Mouse (Mus musculus) limb, embryonic 13.5 days (tissue): ENCODE results near the gene Trpv2. TPM values are rescaled to one million over a fixed set of nuclear protein-coding genes. Genes with fewer than 3 reads are reported as not detected.

Source experiments
- ATAC-seq: fragments of 200-750 bp; cut with Nextera tagmentation; 2 replicates; pipeline ENCODE4 v1.8.0; 2017; ENCODE audit warnings: low read depth, moderate number of reproducible peaks, moderate TSS enrichment; ENCODE audit not compliant: low FRiP score
- H3K27ac ChIP-seq: fragments of 300-500 bp; sonication (generic); 2 replicates; pipeline ENCODE4 v1.5.1; 2015; ENCODE audit warnings: inconsistent platforms, mild to moderate bottlenecking, moderate library complexity
- H3K27me3 ChIP-seq: fragments of 300-500 bp; sonication (generic); 2 replicates; pipeline ENCODE4 v1.6.1; 2015; ENCODE audit warnings: mild to moderate bottlenecking, inconsistent platforms
- H3K36me3 ChIP-seq: fragments of 300-500 bp; sonication (generic); 2 replicates; pipeline ENCODE4 v1.6.1; 2015; ENCODE audit warnings: inconsistent platforms, mild to moderate bottlenecking, moderate library complexity
- H3K4me1 ChIP-seq: fragments of 300-500 bp; sonication (generic); 2 replicates; pipeline ENCODE4 v1.6.1; 2015; ENCODE audit warnings: inconsistent platforms
- H3K4me2 ChIP-seq: fragments of 300-500 bp; sonication (generic); replicated peaks from 2 replicates; pipeline ENCODE4 v1.6.1; 2015; ENCODE audit warnings: inconsistent platforms, mild to moderate bottlenecking, moderate library complexity
- H3K4me3 ChIP-seq: fragments of 300-500 bp; sonication (generic); 2 replicates; pipeline ENCODE4 v1.5.1; 2015; ENCODE audit warnings: moderate library complexity, mild to moderate bottlenecking, inconsistent platforms
- H3K9ac ChIP-seq: fragments of 300-500 bp; sonication (generic); 2 replicates; pipeline ENCODE4 v1.6.1; 2015; ENCODE audit warnings: mild to moderate bottlenecking, inconsistent platforms
- H3K9me3 ChIP-seq: fragments of 300-500 bp; sonication (generic); 2 replicates; pipeline ENCODE4 v1.6.1; 2016; ENCODE audit warnings: inconsistent platforms
- WGBS: fragments of 180-500 bp; shearing (Covaris S2); methylation state at CpG from one replicate; pipeline ENCODE4 v1.1.7; 2015; 5-methylcytosine and 5-hydroxymethylcytosine counted together
- polyA plus RNA-seq: library from polyadenylated mRNA; unstranded; fragments of >200 nt; fragmentation: Nextera tagmentation; extraction: Ambion mirVana; gene quantifications from 2 replicates; pipeline ENCODE4 v1.2.1, GENCODE M21; 2015

Gene Trpv2
- polyA plus RNA-seq, 1 experiment from 2014 or later = 2.4 TPM

GRCm38 (mm10) chr11:62591026-62591425 lies 16.7 kb downstream of the Trpv2 start:
- 82% methylated on average over 2 of the region's 2 CpGs for WGBS

GRCm38 (mm10) chr11:62591904-62592575 lies 17.8 kb downstream of the Trpv2 start:
- 40% methylated on average over 8 of the region's 8 CpGs for WGBS
- no peak for ATAC-seq
- no peak overlapping the region for H3K4me3 ChIP-seq
- H3K27ac ChIP-seq = no peak overlapping the region
- H3K9ac ChIP-seq = no peak overlapping the region
- H3K4me1 ChIP-seq = peaks cover 4% of the 10 kb centered on the region; the same call in 1 of the 2 replicates
- no peaks in the 10 kb centered on the region for H3K36me3 ChIP-seq
- no peaks in the 10 kb centered on the region for H3K9me3 ChIP-seq
- no peak overlapping the region for H3K4me2 ChIP-seq
- no peaks in the 10 kb centered on the region for H3K27me3 ChIP-seq

More at GRCm38 (mm10) chr11:62591026-62591425, 16.7 kb downstream of the Trpv2 start:
- Histone ChIP-seq H3K27ac (no peak overlapping the region), H3K9me3 (no peaks in the 10 kb centered on the region), H3K36me3 (no peaks in the 10 kb centered on the region), H3K27me3 (no peaks in the 10 kb centered on the region), H3K4me2 (no peak overlapping the region), H3K4me1 (peaks cover 4% of the 10 kb centered on the region; the same call in 1 of the 2 replicates), H3K9ac (no peak overlapping the region), H3K4me3 (no peak overlapping the region)
- no peak for ATAC-seq

- Histone ChIP-seq H3K4me1 (0 out of 2 replicates have a peak, but pooled peaks cover 3% of the 10 kb centered on the region), H3K27me3 (no peaks in the 10 kb centered on the region), H3K36me3 (no peaks in the 10 kb centered on the region; the same call in 1 of the 2 replicates), H3K9me3 (no peaks in the 10 kb centered on the region), H3K9ac (0 out of 2 replicates have a peak overlapping the region, but pooled peaks have one; percentile 31), H3K4me3 (no peak overlapping the region), H3K4me2 (no peak overlapping the region), H3K27ac (no peak overlapping the region)
- 85% methylated on average over 4 of the region's 4 CpGs for WGBS
- no peak for ATAC-seq
These were observed 24.3 kb downstream of the Trpv2 start for GRCm38 (mm10) chr11:62598571-62598970.

DNA sequence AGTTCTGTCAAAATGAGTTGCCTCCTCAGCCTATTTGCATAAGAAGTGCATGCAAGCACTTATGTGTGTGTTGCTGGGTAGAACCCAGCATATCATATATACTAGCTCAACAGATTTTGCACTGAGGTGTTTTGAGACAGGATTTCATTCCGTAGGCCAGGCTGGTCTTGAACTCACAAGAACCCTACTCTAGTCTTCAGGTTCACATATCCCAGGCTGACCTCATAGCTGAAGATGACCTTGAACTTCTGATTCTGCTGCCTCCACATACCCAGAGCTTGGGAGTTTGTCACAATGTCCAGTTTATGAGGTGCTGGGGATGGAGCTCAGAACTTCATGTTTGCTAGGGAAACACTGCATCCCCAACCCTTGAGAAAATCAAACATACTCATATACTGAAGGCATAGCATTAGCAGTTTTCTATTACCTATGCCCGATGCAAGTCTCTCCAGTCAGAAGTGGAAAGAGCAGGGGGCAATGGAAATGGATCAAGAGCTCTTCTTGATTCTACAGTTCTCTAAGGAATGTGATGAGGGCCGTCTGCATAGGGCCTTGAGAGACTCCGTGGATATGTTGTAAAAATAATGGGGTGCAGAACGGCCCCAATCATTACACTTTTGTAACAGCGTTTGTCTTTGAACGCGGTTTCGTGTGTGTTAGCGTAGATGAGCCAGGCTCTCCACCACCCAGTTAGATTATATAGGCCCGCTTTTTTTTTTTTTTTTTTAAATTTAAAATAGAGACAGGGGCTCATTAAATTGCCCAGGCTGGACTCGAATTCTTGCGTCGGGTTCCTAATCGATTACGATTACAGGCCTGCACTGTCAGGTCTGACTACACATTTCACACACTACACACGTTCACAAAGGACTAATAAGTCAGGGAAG lies 27.7 kb downstream of the Trpv2 start:
- peak overlapping the region; percentile 65 for H3K4me2 ChIP-seq
- peak overlapping the region; percentile 90 for H3K27ac ChIP-seq
- ATAC-seq = no peak; the same call in 1 of the 2 replicates
- H3K9ac ChIP-seq = peak overlapping the region; percentile 99
- WGBS = 10% methylated on average over 17 of the region's 17 CpGs
- peaks cover 31% of the 10 kb centered on the region for H3K4me1 ChIP-seq
- H3K27me3 ChIP-seq = no peaks in the 10 kb centered on the region
- peaks cover 31% of the 10 kb centered on the region for H3K36me3 ChIP-seq
- H3K4me3 ChIP-seq = peak overlapping the region; percentile 90
- no peaks in the 10 kb centered on the region for H3K9me3 ChIP-seq

- Histone ChIP-seq H3K4me1 (peaks cover 31% of the 10 kb centered on the region), H3K9me3 (no peaks in the 10 kb centered on the region), H3K27ac (peak overlapping the region; percentile 94), H3K36me3 (peaks cover 39% of the 10 kb centered on the region), H3K27me3 (no peaks in the 10 kb centered on the region), H3K4me2 (peak overlapping the region; percentile 84), H3K9ac (peak overlapping the region; percentile 99), H3K4me3 (peak overlapping the region; percentile 90)
- peak; percentile 93 for ATAC-seq
- WGBS = under 1% methylated on average over 58 of the region's 58 CpGs
These were observed 28.5 kb downstream of the Trpv2 start for GRCm38 (mm10) chr11:62602619-62603311.

DNA sequence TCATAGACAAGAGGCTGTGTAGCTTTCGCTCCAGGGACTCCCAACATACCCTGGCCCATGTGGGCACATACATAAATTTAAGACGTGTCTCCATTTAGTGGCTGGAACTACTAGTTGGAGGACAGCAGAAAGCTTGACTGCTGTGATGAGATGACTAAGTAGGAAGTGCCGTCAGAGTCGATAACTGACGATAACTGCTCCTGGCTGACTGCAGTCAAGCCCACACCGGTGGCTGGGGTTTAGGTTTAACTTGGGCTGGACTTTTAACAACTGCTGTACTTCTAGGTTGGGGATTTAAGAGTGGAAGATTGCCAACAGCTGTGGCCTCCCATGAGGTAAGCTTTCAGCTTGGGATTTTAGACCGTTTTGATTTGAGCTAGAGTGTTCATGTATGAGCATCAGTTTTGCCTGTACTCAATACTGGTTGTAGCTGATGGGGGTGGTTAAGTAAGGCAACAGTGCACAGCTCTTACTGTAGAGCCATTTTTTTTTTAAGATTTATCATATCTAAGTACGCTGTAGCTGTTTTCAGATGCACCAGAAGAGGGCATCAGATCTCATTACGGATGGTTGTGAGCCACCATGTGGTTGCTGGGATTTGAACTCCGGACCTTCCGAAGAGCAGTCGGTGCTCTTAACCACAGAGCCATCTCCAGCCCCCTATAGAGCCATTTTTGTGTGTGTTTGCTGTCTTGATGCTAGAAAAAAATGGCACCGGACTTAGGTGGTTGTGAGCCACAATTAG lies 29.2 kb downstream of the Trpv2 start:
- peak overlapping the region; percentile 84 for H3K4me2 ChIP-seq
- H3K27me3 ChIP-seq = no peaks in the 10 kb centered on the region
- peak overlapping the region; percentile 90 for H3K4me3 ChIP-seq
- H3K9ac ChIP-seq = peak overlapping the region; percentile 99
- H3K9me3 ChIP-seq = no peaks in the 10 kb centered on the region
- H3K27ac ChIP-seq = peak overlapping the region; percentile 94
- peaks cover 31% of the 10 kb centered on the region for H3K4me1 ChIP-seq
- H3K36me3 ChIP-seq = peaks cover 46% of the 10 kb centered on the region
- 1% methylated on average over 13 of the region's 13 CpGs for WGBS
- no peak for ATAC-seq

GRCm38 (mm10) chr11:62604123-62604706 lies 29.9 kb downstream of the Trpv2 start:
- no peaks in the 10 kb centered on the region for H3K27me3 ChIP-seq
- WGBS = 12% methylated on average over 5 of the region's 5 CpGs
- peaks cover 53% of the 10 kb centered on the region for H3K36me3 ChIP-seq
- H3K4me1 ChIP-seq = peaks cover 31% of the 10 kb centered on the region
- H3K4me2 ChIP-seq = peak overlapping the region; percentile 84
- peak overlapping the region; percentile 90 for H3K4me3 ChIP-seq
- no peaks in the 10 kb centered on the region for H3K9me3 ChIP-seq
- peak overlapping the region; percentile 94 for H3K27ac ChIP-seq
- no peak for ATAC-seq
- H3K9ac ChIP-seq = peak overlapping the region; percentile 99

DNA sequence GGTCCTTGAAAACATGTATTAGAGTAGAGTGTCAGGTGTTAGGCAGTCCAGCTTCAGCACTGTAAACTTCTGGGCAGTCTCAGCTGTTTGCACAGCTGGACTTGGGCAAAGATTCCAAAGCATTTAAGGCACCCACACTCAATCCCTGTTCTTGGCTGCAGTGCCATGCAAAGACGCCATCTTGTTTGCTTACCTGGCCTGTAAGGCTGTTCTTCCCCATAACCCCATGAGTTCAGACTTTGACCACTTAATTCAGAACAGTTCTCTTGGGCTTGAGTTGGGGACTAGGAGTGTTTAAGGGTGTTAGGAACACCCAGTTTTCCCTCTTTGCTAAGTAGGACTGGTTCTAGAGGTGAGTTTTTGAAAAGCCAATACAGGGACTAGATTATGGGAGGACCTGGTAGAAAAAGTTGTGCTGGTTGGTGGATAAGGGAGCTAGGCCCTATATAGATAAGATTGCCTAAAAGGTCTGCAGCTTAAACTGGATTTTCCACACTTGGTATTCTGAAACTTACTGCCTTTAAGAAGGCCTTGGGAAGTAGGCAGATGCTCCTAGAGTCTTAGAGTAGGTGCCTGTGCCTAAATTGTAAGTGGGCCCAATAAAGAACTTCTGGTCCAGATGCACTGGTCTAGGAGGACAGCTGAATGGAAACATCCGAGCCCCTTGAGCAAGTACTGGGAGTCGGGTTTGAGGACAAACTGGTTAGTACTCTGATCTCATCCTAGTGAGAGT lies 30.8 kb downstream of the Trpv2 start:
- peak overlapping the region; percentile 90 for H3K4me3 ChIP-seq
- H3K27me3 ChIP-seq = no peaks in the 10 kb centered on the region
- 22% methylated on average over 3 of the region's 3 CpGs for WGBS
- H3K4me2 ChIP-seq = peak overlapping the region; percentile 84
- H3K36me3 ChIP-seq = peaks cover 62% of the 10 kb centered on the region
- no peak for ATAC-seq
- peak overlapping the region; percentile 52; the same call in 1 of the 2 replicates for H3K27ac ChIP-seq
- peaks cover 31% of the 10 kb centered on the region for H3K4me1 ChIP-seq
- H3K9me3 ChIP-seq = no peaks in the 10 kb centered on the region
- H3K9ac ChIP-seq = peak overlapping the region; percentile 99

DNA sequence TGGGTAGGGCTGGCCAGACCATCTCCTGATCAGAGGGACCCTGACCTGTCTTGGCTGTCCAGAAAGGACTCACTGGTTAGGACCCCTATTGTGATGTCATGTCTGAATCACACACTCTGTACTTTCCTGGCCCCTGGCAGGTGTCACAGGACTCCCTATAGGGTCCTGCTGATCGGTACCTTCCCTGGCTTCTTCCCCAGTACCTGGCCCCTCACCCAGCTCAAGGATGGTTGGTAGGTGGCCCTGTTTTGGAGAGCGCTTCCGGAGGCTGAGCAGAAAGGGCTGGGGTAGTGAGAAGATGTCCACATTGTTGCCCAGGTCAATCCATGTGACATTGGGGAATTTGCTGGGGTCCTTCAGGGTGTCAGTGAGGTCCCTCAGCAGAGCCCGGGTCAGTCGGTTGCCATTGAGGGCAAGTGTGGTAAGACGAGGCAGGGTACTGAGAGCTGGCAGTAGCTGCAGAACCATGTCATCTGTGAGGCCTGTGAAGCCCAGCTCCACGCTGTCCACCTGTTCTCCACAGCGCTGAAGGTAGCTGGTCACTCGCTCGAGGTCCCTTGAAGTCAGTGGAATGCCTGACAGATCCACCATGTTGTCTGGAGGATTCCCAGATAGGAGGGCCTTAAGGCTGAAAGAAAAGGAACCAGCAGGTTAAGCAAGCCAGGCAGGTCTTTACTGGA lies 31.5 kb downstream of the Trpv2 start:
- ATAC-seq = no peak
- H3K27ac ChIP-seq = peak overlapping the region; percentile 52; the same call in 1 of the 2 replicates

More for the DNA sequence above, 31.5 kb downstream of the Trpv2 start:
- peak overlapping the region; percentile 90 for H3K4me3 ChIP-seq
- H3K9ac ChIP-seq = peak overlapping the region; percentile 99
- 38% methylated on average over 10 of the region's 10 CpGs for WGBS
- peaks cover 69% of the 10 kb centered on the region for H3K36me3 ChIP-seq
- H3K4me1 ChIP-seq = peaks cover 31% of the 10 kb centered on the region
- H3K9me3 ChIP-seq = no peaks in the 10 kb centered on the region
- H3K4me2 ChIP-seq = peak overlapping the region; percentile 84
- H3K27me3 ChIP-seq = no peaks in the 10 kb centered on the region
